Mouse (Mus musculus) heart, embryonic 11.5 days (tissue): ENCODE measurements around the gene Sik1. TPM values are rescaled to one million over a fixed set of nuclear protein-coding genes. Genes with fewer than 3 reads are reported as not detected.

Experiments
- ATAC-seq: fragments of 200-750 bp; cut with Nextera tagmentation; replicated peaks from 2 replicates; pipeline ENCODE4 v1.8.0; 2017; ENCODE audit warnings: moderate library complexity; ENCODE audit not compliant: insufficient number of reproducible peaks, low FRiP score, low TSS enrichment
- H3K27ac ChIP-seq: fragments of 300-500 bp; sonication (generic); 2 replicates; pipeline ENCODE4 v1.5.1; 2014; ENCODE audit warnings: mild to moderate bottlenecking, low read depth, low read length
- H3K27me3 ChIP-seq: fragments of 300-500 bp; sonication (generic); 2 replicates; pipeline ENCODE4 v1.6.1; 2014; ENCODE audit warnings: mild to moderate bottlenecking, low read length, mixed read lengths; ENCODE audit not compliant: control insufficient read depth, insufficient read depth
- H3K36me3 ChIP-seq: fragments of 300-500 bp; sonication (generic); 2 replicates; pipeline ENCODE4 v1.6.1; 2014; ENCODE audit warnings: mild to moderate bottlenecking, low read length, moderate library complexity, mixed read lengths; ENCODE audit not compliant: control insufficient read depth, insufficient read depth
- H3K4me1 ChIP-seq: fragments of 300-500 bp; sonication (generic); 2 replicates; pipeline ENCODE4 v1.6.1; 2014; ENCODE audit warnings: low read length; ENCODE audit not compliant: control insufficient read depth, insufficient read depth
- H3K4me2 ChIP-seq: fragments of 300-500 bp; sonication (generic); 2 replicates; pipeline ENCODE4 v1.6.1; 2014; ENCODE audit warnings: mild to moderate bottlenecking, moderate library complexity
- H3K4me3 ChIP-seq: fragments of 300-500 bp; sonication (generic); 2 replicates; pipeline ENCODE4 v1.5.1; 2014; ENCODE audit warnings: low read depth, low read length
- H3K9ac ChIP-seq: fragments of 300-500 bp; sonication (generic); 2 replicates; pipeline ENCODE4 v1.6.1; 2014; ENCODE audit warnings: mild to moderate bottlenecking, low read depth, low read length, moderate library complexity
- H3K9me3 ChIP-seq: fragments of 300-500 bp; sonication (generic); replicated peaks from 2 replicates; pipeline ENCODE4 v1.6.1; 2016; ENCODE audit warnings: low read length; ENCODE audit not compliant: control insufficient read depth
- WGBS: fragments of 180-500 bp; shearing (Covaris S2); extraction: QIAGEN DNeasy Blood & Tissue Kit; methylation state at CpG from one replicate; pipeline ENCODE4 v1.1.7; 2014; ENCODE audit not compliant: insufficient replicate concordance; 5-methylcytosine and 5-hydroxymethylcytosine counted together
- polyA plus RNA-seq: library from polyadenylated mRNA; unstranded; fragments of >200 nt; fragmentation: Nextera tagmentation; extraction: Ambion mirVana; gene quantifications from 2 replicates; pipeline ENCODE4 v1.2.1, GENCODE M21; 2014

Gene Sik1
- polyA plus RNA-seq, 1 experiment from 2014 or later, result 24.3 TPM

DNA sequence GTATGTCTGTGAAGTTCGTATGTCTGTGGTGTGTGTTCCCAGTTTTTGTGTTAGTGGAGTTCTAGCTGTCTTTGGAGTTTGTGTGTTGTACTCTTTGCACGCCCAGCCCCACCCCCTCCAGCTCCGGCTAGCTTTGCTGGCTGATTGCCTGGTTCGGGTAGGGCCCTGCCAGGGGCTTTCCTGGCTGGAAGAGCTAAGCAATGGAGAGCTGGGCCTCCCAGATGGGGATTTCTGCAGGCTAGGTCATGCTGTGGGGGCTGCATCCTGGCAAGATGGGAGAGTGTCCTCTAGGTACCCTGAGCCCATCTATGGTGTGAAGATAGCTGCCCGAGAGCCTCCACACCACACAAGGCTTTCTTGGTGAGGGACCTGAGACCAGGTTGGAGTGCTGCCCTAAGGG lies 28.4 kb downstream of the Sik1 start:
- H3K36me3 ChIP-seq, result no peaks in the 10 kb centered on the region
- no peaks in the 10 kb centered on the region for H3K9me3 ChIP-seq
- H3K27ac ChIP-seq, result peak overlapping the region; percentile 62
- 40% methylated on average over 5 of the region's 5 CpGs for WGBS
- no peak overlapping the region for H3K4me2 ChIP-seq
- no peak overlapping the region for H3K9ac ChIP-seq
- H3K27me3 ChIP-seq, result no peaks in the 10 kb centered on the region; the same call in 1 of the 2 replicates
- ATAC-seq, result no peak
- H3K4me3 ChIP-seq, result no peak overlapping the region
- peaks cover 18% of the 10 kb centered on the region for H3K4me1 ChIP-seq

GRCm38 (mm10) chr17:31826669-31827068 lies 28.9 kb downstream of the Sik1 start:
- no peaks in the 10 kb centered on the region for H3K9me3 ChIP-seq
- no peak overlapping the region for H3K9ac ChIP-seq
- no peak for ATAC-seq
- no peak overlapping the region for H3K4me3 ChIP-seq
- no peak overlapping the region for H3K4me2 ChIP-seq
- no peak overlapping the region for H3K27ac ChIP-seq
- H3K27me3 ChIP-seq, result no peaks in the 10 kb centered on the region; the same call in 1 of the 2 replicates
- H3K36me3 ChIP-seq, result no peaks in the 10 kb centered on the region
- H3K4me1 ChIP-seq, result peaks cover 18% of the 10 kb centered on the region
- WGBS, result 63% methylated on average over 6 of the region's 6 CpGs

DNA sequence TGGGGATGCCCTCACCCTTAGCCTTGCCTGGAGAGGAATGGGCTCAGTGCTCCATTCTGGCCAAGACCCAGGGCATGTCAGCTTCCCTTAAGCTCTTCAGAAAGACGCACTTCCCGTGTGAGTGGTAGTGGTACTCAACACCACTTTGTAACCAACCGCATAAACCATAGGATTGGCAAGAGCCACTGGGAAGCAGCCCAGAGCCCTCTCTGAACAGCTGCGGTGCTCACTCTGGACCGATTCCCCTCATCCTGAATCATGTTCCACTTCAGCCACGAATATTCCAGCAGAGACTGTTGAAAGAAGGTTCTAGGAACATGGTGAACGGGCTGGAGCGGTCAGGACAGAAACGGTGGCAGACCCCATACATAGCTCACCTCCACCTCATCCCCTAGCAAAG lies 29.9 kb downstream of the Sik1 start:
- Histone ChIP-seq H3K9me3 (no peaks in the 10 kb centered on the region), H3K4me3 (no peak overlapping the region), H3K9ac (no peak overlapping the region), H3K27ac (no peak overlapping the region), H3K4me2 (no peak overlapping the region), H3K36me3 (no peaks in the 10 kb centered on the region), H3K27me3 (no peaks in the 10 kb centered on the region; the same call in 1 of the 2 replicates), H3K4me1 (peaks cover 22% of the 10 kb centered on the region)
- 85% methylated on average over 9 of the region's 9 CpGs for WGBS
- no peak for ATAC-seq

- H3K36me3 ChIP-seq, result no peaks in the 10 kb centered on the region
- no peak for ATAC-seq
- no peak overlapping the region for H3K4me3 ChIP-seq
- peaks cover 28% of the 10 kb centered on the region for H3K4me1 ChIP-seq
- no peak overlapping the region for H3K27ac ChIP-seq
- H3K9me3 ChIP-seq, result no peaks in the 10 kb centered on the region
- no peak overlapping the region for H3K9ac ChIP-seq
- no peak overlapping the region for H3K4me2 ChIP-seq
- no peaks in the 10 kb centered on the region; the same call in 1 of the 2 replicates for H3K27me3 ChIP-seq
- WGBS, result 81% methylated on average over 7 of the region's 7 CpGs
These were observed 30.8 kb downstream of the Sik1 start for GRCm38 (mm10) chr17:31824812-31825211.

DNA sequence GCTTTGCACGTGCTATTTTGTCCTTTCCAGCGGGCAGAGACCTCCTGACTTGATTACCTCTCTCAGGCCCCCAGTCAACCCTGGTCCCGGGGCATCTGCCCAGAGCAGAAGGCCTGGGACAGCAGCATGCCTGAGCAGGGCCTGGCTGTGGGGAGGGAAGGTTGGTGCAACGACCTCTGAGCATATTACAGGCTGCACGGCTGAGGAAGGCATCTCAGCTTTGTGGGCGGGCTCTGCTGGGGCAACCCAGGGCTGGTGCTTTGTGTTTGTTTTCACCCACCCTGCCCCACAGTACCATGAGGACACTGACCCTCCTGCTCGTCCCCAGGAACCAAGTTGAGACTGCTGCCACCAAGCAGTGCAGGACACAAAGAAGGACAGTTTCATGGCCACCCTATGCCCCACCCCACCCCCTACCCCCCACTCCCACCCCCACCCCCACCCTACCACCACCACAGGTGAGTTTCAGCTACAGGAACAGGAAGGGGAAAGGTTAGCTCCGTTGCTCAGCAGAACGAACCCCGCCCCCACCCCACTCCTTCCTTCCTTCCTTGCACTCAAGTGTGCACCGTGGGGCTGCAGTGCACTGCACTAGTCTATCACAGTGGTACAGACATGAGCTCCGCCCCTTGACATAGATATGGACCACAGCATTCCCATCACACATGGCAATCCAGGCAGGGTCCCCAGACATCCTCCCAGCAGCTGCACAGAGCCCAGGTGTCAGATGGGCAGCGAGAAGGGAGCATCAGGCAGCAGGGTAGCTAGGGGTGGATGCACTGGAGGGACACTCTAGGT lies 34.3 kb downstream of the Sik1 start:
- Histone ChIP-seq H3K4me2 (no peak overlapping the region), H3K4me3 (no peak overlapping the region), H3K27ac (no peak overlapping the region), H3K4me1 (peaks cover 10% of the 10 kb centered on the region), H3K36me3 (no peaks in the 10 kb centered on the region), H3K9me3 (no peaks in the 10 kb centered on the region), H3K9ac (0 out of 2 replicates have a peak overlapping the region, but pooled peaks have one; percentile 16), H3K27me3 (no peaks in the 10 kb centered on the region; the same call in 1 of the 2 replicates)
- no peak; the same call in 1 of the 2 replicates for ATAC-seq
- 42% methylated on average over 12 of the region's 13 CpGs for WGBS

- no peak overlapping the region for H3K4me3 ChIP-seq
- no peaks in the 10 kb centered on the region for H3K36me3 ChIP-seq
- ATAC-seq, result no peak
- no peaks in the 10 kb centered on the region for H3K9me3 ChIP-seq
- 37% methylated on average over 4 of the region's 4 CpGs for WGBS
- H3K4me1 ChIP-seq, result peaks cover 10% of the 10 kb centered on the region
- no peak overlapping the region for H3K4me2 ChIP-seq
- H3K27me3 ChIP-seq, result no peaks in the 10 kb centered on the region
- H3K9ac ChIP-seq, result 0 out of 2 replicates have a peak overlapping the region, but pooled peaks have one; percentile 30
- H3K27ac ChIP-seq, result no peak overlapping the region
These were observed 35.3 kb downstream of the Sik1 start for GRCm38 (mm10) chr17:31820099-31820846.

- Histone ChIP-seq H3K4me1 (peaks cover 15% of the 10 kb centered on the region), H3K4me2 (no peak overlapping the region), H3K27ac (no peak overlapping the region), H3K9ac (no peak overlapping the region), H3K27me3 (no peaks in the 10 kb centered on the region), H3K9me3 (no peaks in the 10 kb centered on the region), H3K4me3 (no peak overlapping the region), H3K36me3 (no peaks in the 10 kb centered on the region)
- ATAC-seq, result no peak
- 64% methylated on average over 9 of the region's 9 CpGs for WGBS
These were observed 36.2 kb downstream of the Sik1 start for GRCm38 (mm10) chr17:31819372-31819771.

DNA sequence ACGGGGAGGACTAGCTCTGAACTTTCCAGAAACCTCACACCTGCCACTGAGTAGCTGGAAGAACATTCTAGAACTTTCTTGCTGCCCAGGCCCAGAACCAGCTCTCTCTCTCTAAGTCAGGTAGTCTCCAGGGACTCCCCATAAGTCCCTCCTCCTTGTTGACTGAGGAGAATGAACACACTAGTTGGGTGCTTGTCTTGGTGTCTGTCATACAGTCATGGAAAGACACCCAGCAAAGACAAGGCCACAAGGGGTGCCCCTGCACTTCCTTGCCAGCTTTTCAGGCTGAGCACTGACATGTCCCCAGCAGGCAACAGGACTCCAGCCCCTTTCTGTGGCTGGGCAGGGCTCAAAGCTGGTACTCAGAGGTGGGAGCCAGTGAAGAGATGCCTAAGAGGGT lies 37.8 kb downstream of the Sik1 start:
- WGBS, result 81% methylated on average over 1 of the region's 1 CpGs
- Histone ChIP-seq H3K4me1 (peaks cover 15% of the 10 kb centered on the region), H3K4me2 (no peak overlapping the region), H3K27me3 (no peaks in the 10 kb centered on the region), H3K9ac (no peak overlapping the region), H3K9me3 (no peaks in the 10 kb centered on the region), H3K4me3 (no peak overlapping the region), H3K27ac (no peak overlapping the region), H3K36me3 (no peaks in the 10 kb centered on the region)
- ATAC-seq, result no peak
